In the genomic region with DNA sequence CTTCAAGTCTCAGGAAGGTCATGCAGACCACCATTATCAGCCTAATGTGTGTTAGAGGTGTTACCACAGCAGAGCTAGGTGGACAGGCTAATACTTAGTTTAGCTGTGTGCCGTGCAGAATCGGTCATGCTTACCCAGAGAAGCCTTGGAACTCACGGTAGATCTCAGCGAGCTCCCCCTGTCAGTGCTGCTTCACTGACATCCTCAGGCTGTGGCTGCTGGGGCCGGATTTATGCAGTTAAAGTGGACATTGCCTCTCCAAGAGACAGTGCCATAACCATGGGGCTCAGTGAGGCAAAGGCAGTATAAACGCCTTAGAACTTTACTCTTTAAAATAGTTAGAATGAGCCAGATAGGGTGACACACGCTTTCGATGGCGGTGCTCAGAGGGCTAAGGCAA, we compare ENCODE assay signal across 31 mouse cellular contexts. TPM values are rescaled to one million over a fixed set of nuclear protein-coding genes. Genes with fewer than 3 reads are reported as not detected.
DNase-seq lines count a peak whose midpoint lies in the region; ATAC-seq and TF ChIP-seq lines count a peak whose summit lies in the region.
"Had no signal": no experiment of that assay in that cellular context is flagged by ENCODE, and none has a peak within 500 bp of the region (broad histone marks: within the 10 kb centered on the region; RNA-seq: fewer than 3 reads in every experiment).

No protein-coding gene starts in this region.

- H3K27ac ChIP-seq in kidney, embryonic 16.5 days (ENCODE audit: low read length): no peak overlapping the region
- no peak overlapping the region for H3K27ac ChIP-seq in kidney, adult 2 months (ENCODE audit: insufficient read depth, low read depth, low read length)
- no peak overlapping the region for H3K27ac ChIP-seq in midbrain, embryonic 11.5 days (ENCODE audit: low read depth, low read length)
- no peak overlapping the region for H3K27ac ChIP-seq in midbrain, embryonic 10.5 days (replicated peaks)
- H3K27ac ChIP-seq: embryonic facial prominence, embryonic 13.5 days; forebrain, embryonic 12.5 days; forebrain, embryonic 15.5 days; heart, adult 2 months; heart, embryonic 10.5 days; heart, embryonic 13.5 days; hindbrain, embryonic 12.5 days; hindbrain, embryonic 15.5 days had no signal

- no peaks in the 10 kb centered on the region for H3K36me3 ChIP-seq in kidney, embryonic 16.5 days (ENCODE audit: insufficient read depth, low read length)
- no peaks in the 10 kb centered on the region for H3K36me3 ChIP-seq in kidney, adult 2 months (ENCODE audit: control insufficient read depth, insufficient read depth, low read length)
- H3K36me3 ChIP-seq in midbrain, embryonic 11.5 days (ENCODE audit: control insufficient read depth, insufficient read depth, low read length): no peaks in the 10 kb centered on the region
- no peaks in the 10 kb centered on the region for H3K36me3 ChIP-seq in midbrain, embryonic 10.5 days
- H3K36me3 ChIP-seq: embryonic facial prominence, embryonic 13.5 days; forebrain, embryonic 12.5 days; forebrain, embryonic 15.5 days; heart, embryonic 10.5 days; heart, embryonic 13.5 days; hindbrain, embryonic 12.5 days; hindbrain, embryonic 15.5 days had no signal

- intact Hi-C loops in heart, postnatal 36 days (cut with DNase I): no loop called here

- peaks cover 43% of the 10 kb centered on the region for H3K4me1 ChIP-seq in kidney, embryonic 16.5 days (ENCODE audit: insufficient read depth, low read length)
- no peaks in the 10 kb centered on the region for H3K4me1 ChIP-seq in kidney, adult 2 months (ENCODE audit: control insufficient read depth, insufficient read depth, low read length)
- no peaks in the 10 kb centered on the region for H3K4me1 ChIP-seq in midbrain, embryonic 11.5 days (ENCODE audit: control insufficient read depth, insufficient read depth, low read length)
- H3K4me1 ChIP-seq in midbrain, embryonic 10.5 days: no peaks in the 10 kb centered on the region
- H3K4me1 ChIP-seq: forebrain, embryonic 12.5 days; forebrain, embryonic 15.5 days; heart, embryonic 13.5 days; hindbrain, embryonic 12.5 days; hindbrain, embryonic 15.5 days had no signal

- DNase-seq in heart, adult 11 months: peak; percentile 68
- DNase-seq in heart, postnatal 36 days: no peak
- no peak for DNase-seq in kidney, adult 2 months
- peak; percentile 66 for DNase-seq in midbrain, embryonic 11.5 days (ENCODE audit: low spot score, missing footprints)
- DNase-seq in midbrain, embryonic 10.5 days (ENCODE audit: low spot score): no peak
- peak; percentile 31 for DNase-seq in kidney, postnatal 14 days
- no peak for DNase-seq in thymus, postnatal 36 days
- DNase-seq: adrenal gland, postnatal 10 days; adrenal gland, postnatal 36 days; cerebellum, adult 18-20 months; cerebellum, adult 9-11 months; cerebellum, postnatal 25 days; gastrocnemius, postnatal 25 days; heart, adult 2 months; heart, postnatal 14 days had no signal

- TF ChIP-seq POLR2A in kidney, adult 2 months (IDR thresholded peaks at IDR 0.05; ENCODE audit: low read depth, low read length): no peak

- no peak for TF ChIP-seq CTCF in kidney, adult 2 months (conservative IDR thresholded peaks at IDR 0.05; ENCODE audit: insufficient read depth, insufficient read length, low read depth, low read length)

- H3K4me2 ChIP-seq in kidney, embryonic 16.5 days (replicated peaks; ENCODE audit: low read depth, low read length): no peak overlapping the region
- H3K4me2 ChIP-seq in midbrain, embryonic 11.5 days: no peak overlapping the region
- H3K4me2 ChIP-seq: embryonic facial prominence, embryonic 13.5 days; forebrain, embryonic 12.5 days; forebrain, embryonic 15.5 days; heart, embryonic 13.5 days; hindbrain, embryonic 12.5 days; hindbrain, embryonic 15.5 days had no signal

- no peak overlapping the region for H3K4me3 ChIP-seq in kidney, embryonic 16.5 days (ENCODE audit: low read length)
- H3K4me3 ChIP-seq in kidney, adult 2 months (ENCODE audit: insufficient read depth, low read depth, low read length): no peak overlapping the region
- no peak overlapping the region for H3K4me3 ChIP-seq in midbrain, embryonic 11.5 days (ENCODE audit: low read depth, low read length)
- H3K4me3 ChIP-seq in midbrain, embryonic 10.5 days: no peak overlapping the region
- H3K4me3 ChIP-seq: embryonic facial prominence, embryonic 13.5 days; erythroblast, embryonic 14.5 days; forebrain, embryonic 12.5 days; forebrain, embryonic 15.5 days; heart, adult 2 months; heart, embryonic 10.5 days; heart, embryonic 13.5 days; hindbrain, embryonic 12.5 days; hindbrain, embryonic 15.5 days had no signal

- H3K9me3 ChIP-seq in kidney, embryonic 16.5 days (ENCODE audit: low read length): no peaks in the 10 kb centered on the region
- no peaks in the 10 kb centered on the region for H3K9me3 ChIP-seq in midbrain, embryonic 11.5 days (ENCODE audit: control insufficient read depth, low read length)
- H3K9me3 ChIP-seq in midbrain, embryonic 10.5 days (replicated peaks): no peaks in the 10 kb centered on the region
- H3K9me3 ChIP-seq: embryonic facial prominence, embryonic 13.5 days; forebrain, embryonic 12.5 days; forebrain, embryonic 15.5 days; heart, embryonic 10.5 days; heart, embryonic 13.5 days; hindbrain, embryonic 12.5 days; hindbrain, embryonic 15.5 days had no signal

- WGBS in kidney, embryonic 16.5 days: 52% methylated on average over 9 of the region's 9 CpGs
- WGBS in kidney, adult 2 months: 52% methylated on average over 9 of the region's 9 CpGs
- 83% methylated on average over 9 of the region's 9 CpGs for WGBS in midbrain, embryonic 11.5 days
- 86% methylated on average over 9 of the region's 9 CpGs for WGBS in midbrain, embryonic 10.5 days

- peak; percentile 55; the same call in 1 of the 2 replicates for ATAC-seq in kidney, embryonic 16.5 days (ENCODE audit: low FRiP score, low TSS enrichment)
- ATAC-seq in midbrain, embryonic 11.5 days (ENCODE audit: low FRiP score): no peak
- ATAC-seq: forebrain, embryonic 15.5 days had no signal

- no peak overlapping the region for H3K9ac ChIP-seq in kidney, embryonic 16.5 days (replicated peaks; ENCODE audit: low read length)
- H3K9ac ChIP-seq in midbrain, embryonic 11.5 days (ENCODE audit: low read length): no peak overlapping the region
- H3K9ac ChIP-seq: embryonic facial prominence, embryonic 13.5 days; forebrain, embryonic 12.5 days; forebrain, embryonic 15.5 days; heart, embryonic 13.5 days; hindbrain, embryonic 12.5 days; hindbrain, embryonic 15.5 days had no signal

- no peaks in the 10 kb centered on the region for H3K27me3 ChIP-seq in kidney, embryonic 16.5 days (ENCODE audit: insufficient read depth, low read length)
- no peaks in the 10 kb centered on the region for H3K27me3 ChIP-seq in kidney, adult 2 months (replicated peaks; ENCODE audit: control insufficient read depth, insufficient read depth, low read length)
- H3K27me3 ChIP-seq in midbrain, embryonic 11.5 days (ENCODE audit: control insufficient read depth, insufficient read depth, low read length): no peaks in the 10 kb centered on the region
- H3K27me3 ChIP-seq in midbrain, embryonic 10.5 days (ENCODE audit: low read depth, poor library complexity, severe bottlenecking): no peaks in the 10 kb centered on the region
- H3K27me3 ChIP-seq: embryonic facial prominence, embryonic 13.5 days; forebrain, embryonic 12.5 days; forebrain, embryonic 15.5 days; heart, embryonic 13.5 days; hindbrain, embryonic 12.5 days; hindbrain, embryonic 15.5 days had no signal

RNA-seq across cellular contexts. Expression of gene Gm12728, which starts 50.7 kb away (rescaled TPM):
- total RNA-seq in heart, postnatal 36 days (2021): not detected
- polyA plus RNA-seq in kidney, embryonic 16.5 days (2015; fragmentation: Nextera tagmentation; extraction: Ambion mirVana): not detected in 2 replicates
- polyA plus RNA-seq in kidney, adult 2 months (2012; rRNA removed): 0.34 TPM in 1 of 2 replicates, not detected in the other
- polyA plus RNA-seq in midbrain, embryonic 11.5 days (2014; fragmentation: Nextera tagmentation; extraction: Ambion mirVana): not detected in 2 replicates
- not detected in 2 replicates for polyA plus RNA-seq in midbrain, embryonic 10.5 days (2016; fragmentation: Nextera tagmentation; extraction: Ambion mirVana)
- total RNA-seq: adrenal gland, adult 18-20 months; adrenal gland, postnatal 10 days; adrenal gland, postnatal 36 days; common myeloid progenitor, adult 5-6 weeks; ES-E14; gastrocnemius, adult 8-10 months; gastrocnemius, postnatal 25 days; heart, adult 2 months; heart, postnatal 14 days; hematopoietic stem cell, adult 5-6 weeks had no signal
- polyA plus RNA-seq: erythroblast, embryonic 14.5 days; forebrain, embryonic 15.5 days; gonadal fat pad, adult 2 months; heart, adult 2 months; heart, embryonic 10.5 days; heart, embryonic 13.5 days; heart, embryonic 16.5 days; hindbrain, embryonic 12.5 days; hindbrain, embryonic 15.5 days had no signal

Comparison
In these comparisons a context has a peak if more than half of its experiments do, and no peak if none do; other contexts are left out.
1. DNase-seq: peak in heart, adult 11 months (single experiment), midbrain, embryonic 11.5 days (single experiment) and kidney, postnatal 14 days (single experiment); none in heart, postnatal 36 days (0 of 2), kidney, adult 2 months (single experiment), midbrain, embryonic 10.5 days (single experiment) and thymus, postnatal 36 days (0 of 2).